Mouse (Mus musculus): ENCODE data around the gene Mesp1. TPM values are rescaled to one million over a fixed set of nuclear protein-coding genes. Genes with fewer than 3 reads are reported as not detected.

The Mesp1 gene
- polyA plus RNA-seq, 1 experiment = not detected

DNA sequence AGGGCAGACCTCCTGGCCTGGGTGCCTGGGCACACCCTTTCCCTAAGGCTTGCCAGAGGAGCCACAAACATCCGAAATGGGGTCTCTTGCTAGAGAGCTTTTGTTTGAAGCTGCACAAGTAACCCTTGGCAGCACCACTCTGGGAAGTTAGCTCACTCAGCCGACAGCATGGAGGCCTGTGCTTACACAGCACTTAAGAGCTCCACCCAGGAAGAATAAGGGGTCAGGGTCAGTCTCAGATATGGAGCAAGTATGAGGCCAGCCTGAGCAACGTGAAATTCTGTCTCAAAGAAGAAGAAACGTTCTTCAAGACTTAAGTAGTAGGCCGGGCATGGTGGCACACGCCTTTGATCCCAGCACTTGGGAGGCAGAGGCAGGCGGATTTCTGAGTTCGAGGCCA is 31.5 kb downstream of the Mesp1 start:
- no peak overlapping the region for H3K4me3 ChIP-seq (replicated peaks; ENCODE audit: insufficient read depth, low read depth, low read length)
- WGBS = 77% methylated on average over 8 of the region's 8 CpGs
- DNase-seq = no peak
- no peak overlapping the region for H3K27ac ChIP-seq (ENCODE audit: insufficient read depth, low read length)
- H3K27me3 ChIP-seq (ENCODE audit: control insufficient read depth, insufficient read depth, low read length) = no peaks in the 10 kb centered on the region
- H3K4me1 ChIP-seq (ENCODE audit: control insufficient read depth, insufficient read depth, low read length) = no peaks in the 10 kb centered on the region
- TF ChIP-seq POLR2A (IDR thresholded peaks at IDR 0.05; ENCODE audit: borderline replicate concordance, insufficient read depth, low read length) (no peak), CTCF (IDR thresholded peaks at IDR 0.05; ENCODE audit: borderline replicate concordance, insufficient read depth, low read depth, low read length) (no peak)

- Histone ChIP-seq H3K27me3 (ENCODE audit: control insufficient read depth, insufficient read depth, low read length) (no peaks in the 10 kb centered on the region), H3K4me3 (replicated peaks; ENCODE audit: insufficient read depth, low read depth, low read length) (no peak overlapping the region), H3K4me1 (ENCODE audit: control insufficient read depth, insufficient read depth, low read length) (no peaks in the 10 kb centered on the region), H3K27ac (ENCODE audit: insufficient read depth, low read length) (no peak overlapping the region)
- TF ChIP-seq POLR2A (IDR thresholded peaks at IDR 0.05; ENCODE audit: borderline replicate concordance, insufficient read depth, low read length) = no peak
- TF ChIP-seq CTCF (IDR thresholded peaks at IDR 0.05; ENCODE audit: borderline replicate concordance, insufficient read depth, low read depth, low read length) = no peak
- 65% methylated on average over 5 of the region's 5 CpGs for WGBS
- no peak for DNase-seq
These were observed 32.3 kb downstream of the Mesp1 start for GRCm38 (mm10) chr7:79761124-79761876.

DNA sequence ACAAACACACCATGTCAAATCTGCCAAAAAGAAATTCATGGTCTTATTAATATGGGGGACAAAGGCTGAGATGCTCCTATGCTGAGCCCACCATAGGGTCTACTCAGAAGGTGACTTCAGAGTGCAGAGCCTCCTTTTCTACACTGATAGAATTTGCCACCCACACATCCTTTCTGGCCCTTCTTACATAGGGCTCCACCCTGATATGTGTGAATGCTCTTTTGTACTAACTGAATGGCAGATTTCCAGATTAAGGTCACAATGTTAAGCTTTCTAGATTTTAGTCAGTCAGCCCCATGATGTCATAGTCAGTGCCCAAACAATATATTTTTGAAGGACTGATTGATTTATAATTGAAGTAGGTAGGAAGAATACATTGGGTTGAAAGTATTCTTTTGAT is 33.8 kb downstream of the Mesp1 start:
- H3K4me3 ChIP-seq (replicated peaks; ENCODE audit: insufficient read depth, low read depth, low read length) = no peak overlapping the region
- no peak for DNase-seq
- H3K4me1 ChIP-seq (ENCODE audit: control insufficient read depth, insufficient read depth, low read length) = no peaks in the 10 kb centered on the region
- no peaks in the 10 kb centered on the region for H3K27me3 ChIP-seq (ENCODE audit: control insufficient read depth, insufficient read depth, low read length)
- no peak for TF ChIP-seq CTCF (IDR thresholded peaks at IDR 0.05; ENCODE audit: borderline replicate concordance, insufficient read depth, low read depth, low read length)
- TF ChIP-seq POLR2A (IDR thresholded peaks at IDR 0.05; ENCODE audit: borderline replicate concordance, insufficient read depth, low read length) = no peak
- no peak overlapping the region for H3K27ac ChIP-seq (ENCODE audit: insufficient read depth, low read length)

DNA sequence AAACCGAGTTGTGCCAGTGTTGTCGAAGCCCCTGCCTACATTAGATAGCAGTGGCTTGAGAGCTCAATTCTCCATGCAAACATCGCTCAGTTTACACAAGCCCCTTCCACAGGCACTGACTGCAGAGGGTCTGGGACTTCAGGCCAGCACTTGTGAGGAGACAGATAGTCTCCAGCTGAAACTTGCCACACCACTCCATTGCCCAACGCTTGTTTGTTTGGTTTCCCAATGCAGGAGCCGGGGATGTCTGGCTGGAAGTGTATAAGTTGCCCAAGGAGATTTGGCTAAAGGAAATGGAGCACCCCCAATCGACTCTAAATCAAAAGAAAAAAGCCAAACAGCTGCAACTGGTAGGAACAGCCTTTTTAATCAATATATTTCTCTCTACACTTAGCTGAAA is 35.4 kb downstream of the Mesp1 start:
- H3K27me3 ChIP-seq (ENCODE audit: control insufficient read depth, insufficient read depth, low read length) = no peaks in the 10 kb centered on the region
- WGBS = 76% methylated on average over 6 of the region's 6 CpGs
- H3K4me1 ChIP-seq (ENCODE audit: control insufficient read depth, insufficient read depth, low read length) = no peaks in the 10 kb centered on the region
- TF ChIP-seq CTCF (IDR thresholded peaks at IDR 0.05; ENCODE audit: borderline replicate concordance, insufficient read depth, low read depth, low read length) = no peak
- TF ChIP-seq POLR2A (IDR thresholded peaks at IDR 0.05; ENCODE audit: borderline replicate concordance, insufficient read depth, low read length) = no peak
- H3K27ac ChIP-seq (ENCODE audit: insufficient read depth, low read length) = no peak overlapping the region
- DNase-seq = no peak
- no peak overlapping the region for H3K4me3 ChIP-seq (replicated peaks; ENCODE audit: insufficient read depth, low read depth, low read length)

DNA sequence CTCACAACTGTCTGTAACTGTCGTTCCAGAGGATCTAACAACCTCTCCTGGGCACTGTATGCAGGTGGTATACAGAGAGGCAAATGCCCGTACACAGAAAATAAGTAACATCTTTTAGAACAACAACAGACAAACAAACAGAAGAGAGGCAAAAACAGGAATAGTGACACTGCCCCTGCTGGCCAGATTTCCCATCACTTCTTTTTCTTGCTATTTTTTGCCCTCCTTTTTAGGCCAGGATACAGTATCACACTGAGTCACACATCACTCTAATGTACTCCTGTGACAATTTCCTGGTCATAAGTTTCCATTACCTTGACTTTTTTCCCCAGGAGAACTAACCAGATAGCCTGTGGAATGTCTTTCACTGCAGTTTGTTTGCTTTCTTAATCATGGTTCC is 37.3 kb downstream of the Mesp1 start:
- H3K4me1 ChIP-seq (ENCODE audit: control insufficient read depth, insufficient read depth, low read length) = no peaks in the 10 kb centered on the region
- H3K27me3 ChIP-seq (ENCODE audit: control insufficient read depth, insufficient read depth, low read length) = no peaks in the 10 kb centered on the region
- TF ChIP-seq POLR2A (IDR thresholded peaks at IDR 0.05; ENCODE audit: borderline replicate concordance, insufficient read depth, low read length) = no peak
- TF ChIP-seq CTCF (IDR thresholded peaks at IDR 0.05; ENCODE audit: borderline replicate concordance, insufficient read depth, low read depth, low read length) = no peak
- H3K4me3 ChIP-seq (replicated peaks; ENCODE audit: insufficient read depth, low read depth, low read length) = no peak overlapping the region
- 45% methylated on average over 2 of the region's 2 CpGs for WGBS
- no peak for DNase-seq
- H3K27ac ChIP-seq (ENCODE audit: insufficient read depth, low read length) = no peak overlapping the region

DNA sequence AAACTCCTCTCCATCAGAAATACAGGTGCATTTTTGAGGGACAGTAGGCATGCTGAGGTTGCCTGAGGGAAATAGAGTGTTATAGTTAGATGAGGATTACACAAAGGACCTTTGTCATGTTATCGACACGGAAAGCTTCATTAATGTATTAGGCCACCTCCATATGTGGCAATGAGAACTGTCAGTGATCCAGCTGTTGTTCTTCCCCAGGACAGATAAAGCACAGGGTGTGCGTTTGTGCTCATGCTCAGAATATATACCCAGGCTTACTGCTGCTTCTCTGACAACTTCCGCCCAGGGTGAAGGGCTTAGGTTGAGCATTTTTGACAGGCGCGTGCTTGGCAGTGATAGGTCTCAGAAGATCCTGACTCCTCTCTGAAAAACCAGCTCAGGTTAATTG is 44.1 kb downstream of the Mesp1 start:
- Histone ChIP-seq H3K4me3 (replicated peaks; ENCODE audit: insufficient read depth, low read depth, low read length) (no peak overlapping the region), H3K4me1 (ENCODE audit: control insufficient read depth, insufficient read depth, low read length) (no peaks in the 10 kb centered on the region), H3K27me3 (ENCODE audit: control insufficient read depth, insufficient read depth, low read length) (no peaks in the 10 kb centered on the region), H3K27ac (ENCODE audit: insufficient read depth, low read length) (no peak overlapping the region)
- TF ChIP-seq CTCF (IDR thresholded peaks at IDR 0.05; ENCODE audit: borderline replicate concordance, insufficient read depth, low read depth, low read length) (no peak), POLR2A (IDR thresholded peaks at IDR 0.05; ENCODE audit: borderline replicate concordance, insufficient read depth, low read length) (no peak)
- WGBS = 86% methylated on average over 6 of the region's 6 CpGs
- no peak for DNase-seq

- DNase-seq = no peak
- H3K4me1 ChIP-seq (ENCODE audit: control insufficient read depth, insufficient read depth, low read length) = no peaks in the 10 kb centered on the region
- no peak for TF ChIP-seq POLR2A (IDR thresholded peaks at IDR 0.05; ENCODE audit: borderline replicate concordance, insufficient read depth, low read length)
- TF ChIP-seq CTCF (IDR thresholded peaks at IDR 0.05; ENCODE audit: borderline replicate concordance, insufficient read depth, low read depth, low read length) = no peak
- no peaks in the 10 kb centered on the region for H3K27me3 ChIP-seq (ENCODE audit: control insufficient read depth, insufficient read depth, low read length)
- 48% methylated on average over 6 of the region's 6 CpGs for WGBS
- H3K27ac ChIP-seq (ENCODE audit: insufficient read depth, low read length) = no peak overlapping the region
- no peak overlapping the region for H3K4me3 ChIP-seq (replicated peaks; ENCODE audit: insufficient read depth, low read depth, low read length)
These were observed 45.9 kb downstream of the Mesp1 start for GRCm38 (mm10) chr7:79747659-79748058.

- TF ChIP-seq POLR2A (IDR thresholded peaks at IDR 0.05; ENCODE audit: borderline replicate concordance, insufficient read depth, low read length) = no peak
- no peak for TF ChIP-seq CTCF (IDR thresholded peaks at IDR 0.05; ENCODE audit: borderline replicate concordance, insufficient read depth, low read depth, low read length)
- no peak overlapping the region for H3K27ac ChIP-seq (ENCODE audit: insufficient read depth, low read length)
- no peak overlapping the region for H3K4me3 ChIP-seq (replicated peaks; ENCODE audit: insufficient read depth, low read depth, low read length)
- H3K4me1 ChIP-seq (ENCODE audit: control insufficient read depth, insufficient read depth, low read length) = no peaks in the 10 kb centered on the region
- no peak for DNase-seq
- WGBS = 86% methylated on average over 5 of the region's 5 CpGs
- H3K27me3 ChIP-seq (ENCODE audit: control insufficient read depth, insufficient read depth, low read length) = no peaks in the 10 kb centered on the region
These were observed 49.0 kb downstream of the Mesp1 start for GRCm38 (mm10) chr7:79744585-79744984.
